Mouse (Mus musculus): ENCODE measurements around the gene Spire2.
A peak's percentile ranks its signal among the peaks of the same experiment; 100 is the strongest.

The Spire2 gene

GRCm38 (mm10) chr8:123333864-123334263 lies 1.4 kb downstream of the Spire2 start:
- DNase-seq (ENCODE audit: low spot score) = peak; percentile 41

- no peak for DNase-seq (ENCODE audit: low spot score)
Observed at GRCm38 (mm10) chr8:123334467-123334866, 2.0 kb downstream of the Spire2 start.

GRCm38 (mm10) chr8:123337475-123337874 lies 5.0 kb downstream of the Spire2 start:
- DNase-seq (ENCODE audit: low spot score) = no peak

GRCm38 (mm10) chr8:123340071-123340470 lies 7.6 kb downstream of the Spire2 start:
- DNase-seq (ENCODE audit: low spot score) = no peak

- DNase-seq (ENCODE audit: low spot score) = no peak
Observed at GRCm38 (mm10) chr8:123341040-123342015, 8.8 kb downstream of the Spire2 start.

GRCm38 (mm10) chr8:123342253-123342652 lies 9.7 kb downstream of the Spire2 start:
- no peak for DNase-seq (ENCODE audit: low spot score)

GRCm38 (mm10) chr8:123342911-123343310 lies 10.4 kb downstream of the Spire2 start:
- no peak for DNase-seq (ENCODE audit: low spot score)

GRCm38 (mm10) chr8:123343422-123343821 lies 10.9 kb downstream of the Spire2 start:
- DNase-seq (ENCODE audit: low spot score) = no peak

GRCm38 (mm10) chr8:123345135-123345534 lies 12.6 kb downstream of the Spire2 start:
- DNase-seq (ENCODE audit: low spot score) = no peak

- DNase-seq (ENCODE audit: low spot score) = no peak
Observed at GRCm38 (mm10) chr8:123345856-123346255, 13.3 kb downstream of the Spire2 start.

- DNase-seq (ENCODE audit: low spot score) = no peak
Observed at GRCm38 (mm10) chr8:123347293-123347692, 14.8 kb downstream of the Spire2 start.

- peak; percentile 64 for DNase-seq (ENCODE audit: low spot score)
Observed at GRCm38 (mm10) chr8:123348237-123348843, 15.8 kb downstream of the Spire2 start.

GRCm38 (mm10) chr8:123349073-123349472 lies 16.6 kb downstream of the Spire2 start:
- DNase-seq (ENCODE audit: low spot score) = no peak

GRCm38 (mm10) chr8:123352118-123352517 lies 19.6 kb downstream of the Spire2 start:
- DNase-seq (ENCODE audit: low spot score) = no peak

GRCm38 (mm10) chr8:123352786-123353185 lies 20.3 kb downstream of the Spire2 start:
- DNase-seq (ENCODE audit: low spot score) = peak; percentile 63

- DNase-seq (ENCODE audit: low spot score) = no peak
Observed at GRCm38 (mm10) chr8:123353216-123353615, 20.7 kb downstream of the Spire2 start.

- peak; percentile 90 for DNase-seq (ENCODE audit: low spot score)
Observed at GRCm38 (mm10) chr8:123361082-123361739, 28.7 kb downstream of the Spire2 start.

GRCm38 (mm10) chr8:123373403-123374238 lies 41.1 kb downstream of the Spire2 start, which contains the start of gene Tcf25:
Gene Tcf25 (plus strand): TSS chr8:123373753.
- DNase-seq (ENCODE audit: low spot score) = peak; percentile 100

- DNase-seq (ENCODE audit: low spot score) = peak; percentile 97
Observed at GRCm38 (mm10) chr8:123374239-123374578, 41.7 kb downstream of the Spire2 start.

GRCm38 (mm10) chr8:123375701-123376100 lies 43.2 kb downstream of the Spire2 start:
- no peak for DNase-seq (ENCODE audit: low spot score)

GRCm38 (mm10) chr8:123376106-123376505 lies 43.6 kb downstream of the Spire2 start:
- DNase-seq (ENCODE audit: low spot score) = no peak

GRCm38 (mm10) chr8:123381711-123382110 lies 49.2 kb downstream of the Spire2 start:
- DNase-seq (ENCODE audit: low spot score) = no peak
